Comparison of ENCODE assay signal across 9 mouse cellular contexts in genomic region chr1:34103176-34103575, GRCm38 (mm10).
DNase-seq lines count a peak whose midpoint lies in the region; ATAC-seq and TF ChIP-seq lines count a peak whose summit lies in the region.
"Had no signal": no experiment of that assay in that cellular context is flagged by ENCODE, and none has a peak within 500 bp of the region (broad histone marks: within the 10 kb centered on the region; RNA-seq: fewer than 3 reads in every experiment).

No protein-coding gene starts in this region.

- no peak for DNase-seq in heart, postnatal 25 days (ENCODE audit: low spot score)
- DNase-seq in layer of hippocampus, adult 2 months (ENCODE audit: low spot score in 2 of 2): no peak
- no peak for DNase-seq in layer of hippocampus, adult 18-20 months (ENCODE audit: low spot score in 2 of 2)
- no peak for DNase-seq in embryonic facial prominence, embryonic 10.5 days (ENCODE audit: low spot score)
- no peak for DNase-seq in gastrocnemius, postnatal 36 days
- DNase-seq: thymus, postnatal 14 days had no signal

- H3K27ac ChIP-seq in heart, embryonic 12.5 days (ENCODE audit: poor library complexity, severe bottlenecking): peak overlapping the region; percentile 78
- H3K27ac ChIP-seq in layer of hippocampus, adult 2 months: 0 out of 2 replicates have a peak overlapping the region, but pooled peaks have one; percentile 23
- H3K27ac ChIP-seq in embryonic facial prominence, embryonic 10.5 days (replicated peaks): peak overlapping the region; percentile 67; the same call in 1 of the 2 replicates
- H3K27ac ChIP-seq in liver, embryonic 15.5 days (replicated peaks): peak overlapping the region; percentile 68; the same call in 1 of the 2 replicates
- H3K27ac ChIP-seq: limb, embryonic 12.5 days had no signal

- H3K4me3 ChIP-seq in heart, embryonic 12.5 days: no peak overlapping the region
- no peak overlapping the region for H3K4me3 ChIP-seq in layer of hippocampus, adult 2 months
- H3K4me3 ChIP-seq in embryonic facial prominence, embryonic 10.5 days: peak overlapping the region; percentile 41
- no peak overlapping the region for H3K4me3 ChIP-seq in liver, embryonic 15.5 days (replicated peaks)
- H3K4me3 ChIP-seq: limb, embryonic 12.5 days had no signal

- peaks cover 35% of the 10 kb centered on the region for H3K4me1 ChIP-seq in heart, embryonic 12.5 days (replicated peaks)
- peaks cover 36% of the 10 kb centered on the region for H3K4me1 ChIP-seq in embryonic facial prominence, embryonic 10.5 days
- 0 out of 2 replicates have a peak, but pooled peaks cover 3% of the 10 kb centered on the region for H3K4me1 ChIP-seq in liver, embryonic 15.5 days (replicated peaks)

- no peak for ATAC-seq in heart, embryonic 12.5 days (ENCODE audit: insufficient number of reproducible peaks, low FRiP score)
- no peak; the same call in 1 of the 2 replicates for ATAC-seq in liver, embryonic 15.5 days (ENCODE audit: insufficient read depth)

- H3K27me3 ChIP-seq in heart, embryonic 12.5 days (replicated peaks): no peaks in the 10 kb centered on the region
- H3K27me3 ChIP-seq in embryonic facial prominence, embryonic 10.5 days (replicated peaks; ENCODE audit: low read depth, poor library complexity, severe bottlenecking): no peaks in the 10 kb centered on the region
- no peaks in the 10 kb centered on the region for H3K27me3 ChIP-seq in liver, embryonic 15.5 days
- H3K27me3 ChIP-seq: limb, embryonic 12.5 days had no signal

- no peak overlapping the region for H3K9ac ChIP-seq in heart, embryonic 12.5 days
- H3K9ac ChIP-seq in liver, embryonic 15.5 days: no peak overlapping the region
- H3K9ac ChIP-seq: limb, embryonic 12.5 days had no signal

- intact Hi-C loops in heart, postnatal 25 days (cut with DNase I): loop anchor here (5.0 kb wide), 1 partner anchor 41 kb away; no protein-coding TSS in a partner anchor
- intact Hi-C loops in gastrocnemius, postnatal 36 days (cut with DNase I): no loop called here

- H3K36me3 ChIP-seq in heart, embryonic 12.5 days: no peaks in the 10 kb centered on the region
- no peaks in the 10 kb centered on the region for H3K36me3 ChIP-seq in embryonic facial prominence, embryonic 10.5 days (replicated peaks)
- no peaks in the 10 kb centered on the region for H3K36me3 ChIP-seq in liver, embryonic 15.5 days (replicated peaks)

- H3K4me2 ChIP-seq in heart, embryonic 12.5 days: peak overlapping the region; percentile 57
- no peak overlapping the region for H3K4me2 ChIP-seq in liver, embryonic 15.5 days

- 73% methylated on average over 3 of the region's 3 CpGs for WGBS in heart, embryonic 12.5 days
- 71% methylated on average over 3 of the region's 3 CpGs for WGBS in embryonic facial prominence, embryonic 10.5 days
- 60% methylated on average over 3 of the region's 3 CpGs for WGBS in liver, embryonic 15.5 days (ENCODE audit: insufficient replicate concordance)

- TF ChIP-seq CTCF in layer of hippocampus, adult 2 months (conservative IDR thresholded peaks at IDR 0.05): no peak

- peaks cover 6% of the 10 kb centered on the region; the same call in 1 of the 2 replicates for H3K9me3 ChIP-seq in heart, embryonic 12.5 days (replicated peaks)
- no peaks in the 10 kb centered on the region; the same call in 1 of the 2 replicates for H3K9me3 ChIP-seq in embryonic facial prominence, embryonic 10.5 days
- no peaks in the 10 kb centered on the region for H3K9me3 ChIP-seq in liver, embryonic 15.5 days (replicated peaks)

Comparison
In these comparisons a context has a peak if more than half of its experiments do, and no peak if none do; other contexts are left out.
1. H3K27ac ChIP-seq: peak in every context shown above with its lines; median percentile 78 in heart, embryonic 12.5 days; 68 in liver, embryonic 15.5 days; 67 in embryonic facial prominence, embryonic 10.5 days; 23 in layer of hippocampus, adult 2 months.